Mouse (Mus musculus) embryonic fibroblast, embryonic 13.5 days (primary cell): ENCODE data around the gene Bmp2k.

Experiments used
- CTCF ChIP-seq: IDR thresholded peaks from 2 replicates; pipeline ENCODE4 v1.5.1; 2011; ENCODE audit warnings: mild to moderate bottlenecking, control low read depth, low read length, moderate library complexity, borderline replicate concordance; ENCODE audit not compliant: insufficient read depth
- POLR2A ChIP-seq: IDR thresholded peaks from 2 replicates; pipeline ENCODE4 v1.6.1; 2011; ENCODE audit warnings: low read depth, mild to moderate bottlenecking, control low read depth, low read length, moderate library complexity

DNA sequence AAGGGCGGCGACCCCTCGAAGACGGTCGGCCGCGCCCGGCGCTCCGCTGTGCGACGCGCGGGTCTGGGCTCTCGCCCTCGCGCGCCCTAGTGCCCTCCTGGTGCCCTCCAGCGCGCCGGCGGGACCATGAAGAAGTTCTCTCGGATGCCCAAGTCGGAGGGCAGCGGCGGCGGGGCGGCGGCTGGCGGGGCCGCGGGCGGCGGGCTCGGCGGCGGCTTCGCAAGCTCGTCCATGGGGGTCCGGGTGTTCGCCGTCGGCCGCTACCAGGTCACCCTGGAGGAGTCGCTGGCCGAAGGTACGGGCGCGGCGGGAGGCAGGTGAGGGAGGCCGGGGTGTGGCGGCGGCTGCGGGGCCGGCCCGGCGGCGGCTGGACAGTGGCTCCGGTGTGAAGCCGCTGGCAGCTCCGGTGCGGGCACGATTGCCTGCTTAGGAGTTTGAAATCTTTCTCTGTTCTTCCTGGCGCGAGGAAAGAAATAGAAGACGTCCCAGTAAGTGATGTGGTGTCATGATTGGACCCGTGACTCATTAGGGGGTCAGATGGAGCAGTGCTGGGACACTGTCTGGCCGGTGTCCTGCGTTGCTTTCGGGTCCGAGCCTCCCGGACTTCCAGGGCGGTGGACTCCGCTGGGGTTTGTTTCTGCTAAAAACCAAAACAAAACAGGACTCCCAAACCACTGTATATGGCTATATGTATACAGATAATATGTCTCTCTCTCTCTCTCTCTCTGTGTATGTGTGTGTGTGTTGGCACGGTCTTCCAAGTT, 495 bp downstream of the Bmp2k start:
- TF ChIP-seq CTCF (no peak), POLR2A (no peak)
